Mouse (Mus musculus) heart, embryonic 10.5 days (tissue): ENCODE data around the gene Gm5868. TPM values are rescaled to one million over a fixed set of nuclear protein-coding genes. Genes with fewer than 3 reads are reported as not detected.
"Not testable (repeated sequence)": the region's sequence is repeated elsewhere in the genome, so short reads cannot be mapped to it uniquely, and the experiment has no call there.

Experiments
- DNase-seq: peaks from one replicate; pipeline ENCODE4 v3.0.0-alpha.2; 2017; ENCODE audit warnings: low spot score
- H3K27ac ChIP-seq: fragments of 300-500 bp; sonication (generic); 2 replicates; pipeline ENCODE4 v1.5.1; 2016; ENCODE audit warnings: mild to moderate bottlenecking
- H3K27me3 ChIP-seq: fragments of 300-500 bp; sonication (generic); 2 replicates; pipeline ENCODE4 v1.6.1; 2016; ENCODE audit warnings: mild to moderate bottlenecking; ENCODE audit not compliant: poor library complexity, insufficient read depth, severe bottlenecking
- H3K36me3 ChIP-seq: fragments of 300-500 bp; sonication (generic); 2 replicates; pipeline ENCODE4 v1.6.1; 2016; ENCODE audit warnings: mild to moderate bottlenecking, moderate library complexity
- H3K4me1 ChIP-seq: fragments of 300-500 bp; sonication (generic); 2 replicates; pipeline ENCODE4 v1.6.1; 2016; ENCODE audit warnings: mild to moderate bottlenecking
- H3K4me3 ChIP-seq: fragments of 300-500 bp; sonication (generic); 2 replicates; pipeline ENCODE4 v1.5.1; 2016; ENCODE audit warnings: mild to moderate bottlenecking, moderate library complexity
- H3K9me3 ChIP-seq: fragments of 300-500 bp; sonication (generic); 2 replicates; pipeline ENCODE4 v1.6.1; 2016; ENCODE audit warnings: mild to moderate bottlenecking, moderate library complexity
- WGBS: fragments of 180-500 bp; shearing (Covaris S2); methylation state at CpG from one replicate; pipeline ENCODE4 v1.1.7; 2016; 5-methylcytosine and 5-hydroxymethylcytosine counted together
- polyA plus RNA-seq: library from polyadenylated mRNA; unstranded; fragments of >200 nt; fragmentation: Nextera tagmentation; extraction: Ambion mirVana; gene quantifications from 2 replicates; pipeline ENCODE4 v1.2.1, GENCODE M21; 2016

Gene Gm5868
- polyA plus RNA-seq: 0.43 and 1.3 TPM in 2 replicates

DNA sequence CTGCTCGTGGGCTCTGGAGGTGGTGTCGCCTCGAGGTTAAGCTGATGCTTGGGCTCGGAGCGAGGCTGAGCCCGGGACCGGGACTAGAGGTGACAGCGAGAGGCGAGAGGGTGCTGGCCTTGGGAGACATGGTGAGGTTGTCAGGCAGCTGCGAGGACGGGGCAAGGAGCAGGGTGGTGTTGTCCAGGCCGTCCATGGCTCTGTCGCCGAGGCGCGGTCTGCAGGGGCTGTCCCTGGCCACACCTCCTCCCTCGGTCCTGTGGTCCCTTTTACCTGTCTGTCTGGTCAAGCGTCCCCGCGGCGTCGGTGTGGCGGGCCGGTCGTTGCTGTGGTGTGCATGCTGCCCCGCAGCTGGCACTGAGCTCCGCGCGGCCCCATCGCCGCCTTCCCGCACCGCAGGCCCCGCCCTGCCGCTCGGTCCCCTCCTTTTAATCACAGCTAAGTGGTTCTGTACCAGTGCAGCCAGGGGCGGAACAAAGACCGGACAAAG is at the start of gene Gm5868:
TSS of gene Gm5868 (minus strand) at position 360 of the 490 bp plus-strand sequence.
- H3K4me3 ChIP-seq: peak within 1 kb of the TSS; percentile 55
- H3K27me3 ChIP-seq: peaks cover 30% of the 10 kb centered on the region
- H3K4me1 ChIP-seq: peaks cover 8% of the 10 kb centered on the region
- no peak for DNase-seq
- 3% methylated on average over 38 of the region's 38 CpGs for WGBS
- H3K9me3 ChIP-seq: no peaks in the 10 kb centered on the region
- H3K27ac ChIP-seq: no peak within 1 kb of the TSS
- H3K36me3 ChIP-seq: no peaks in the 10 kb centered on the region

- Histone ChIP-seq H3K9me3 (no peaks in the 10 kb centered on the region), H3K27me3 (no peaks in the 10 kb centered on the region), H3K4me1 (no peaks in the 10 kb centered on the region), H3K27ac (no peak overlapping the region), H3K36me3 (no peaks in the 10 kb centered on the region), H3K4me3 (no peak overlapping the region)
- 84% methylated on average over 3 of the region's 3 CpGs for WGBS
- no peak for DNase-seq
Measured at GRCm38 (mm10) chr5:72636576-72636975, 49.2 kb upstream of the Gm5868 start.

- DNase-seq: no peak
- Histone ChIP-seq H3K36me3 (no peaks in the 10 kb centered on the region), H3K4me3 (no peak overlapping the region), H3K9me3 (no peaks in the 10 kb centered on the region), H3K4me1 (no peaks in the 10 kb centered on the region), H3K27ac (no peak overlapping the region), H3K27me3 (no peaks in the 10 kb centered on the region)
- WGBS: 66% methylated on average over 3 of the region's 3 CpGs
Measured at GRCm38 (mm10) chr5:72636122-72636521, 48.8 kb upstream of the Gm5868 start.

DNA sequence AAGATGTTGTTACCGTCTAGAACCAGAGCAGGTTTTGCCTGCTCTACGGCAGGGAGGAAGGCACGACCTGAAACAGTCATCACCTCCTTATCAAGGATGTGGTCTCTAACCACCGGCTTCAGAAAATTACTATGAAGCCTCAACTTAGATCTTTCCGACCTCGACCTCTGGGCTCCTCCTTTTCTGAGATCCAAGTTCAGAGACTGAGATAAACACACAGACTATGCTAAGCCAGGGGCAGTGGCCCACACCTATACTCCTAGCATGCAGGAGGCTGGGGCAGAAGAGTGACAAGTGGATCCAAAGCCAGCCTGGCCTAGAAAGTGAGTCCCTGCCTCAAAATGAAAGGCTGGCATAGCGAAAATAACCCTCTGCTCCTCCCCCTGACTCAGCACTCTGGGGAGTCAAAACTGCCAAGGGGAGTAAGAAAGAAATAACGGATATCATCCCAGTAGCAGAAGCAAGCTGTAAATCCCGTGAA is 47.5 kb upstream of the Gm5868 start:
- Histone ChIP-seq H3K9me3 (no peaks in the 10 kb centered on the region), H3K36me3 (no peaks in the 10 kb centered on the region), H3K27ac (no peak overlapping the region), H3K27me3 (no peaks in the 10 kb centered on the region), H3K4me1 (no peaks in the 10 kb centered on the region), H3K4me3 (no peak overlapping the region)
- WGBS: 77% methylated on average over 9 of the region's 9 CpGs
- no peak for DNase-seq

GRCm38 (mm10) chr5:72630026-72630425 is 42.7 kb upstream of the Gm5868 start:
- 75% methylated on average over 6 of the region's 6 CpGs for WGBS
- DNase-seq: no peak
- H3K4me3 ChIP-seq: no peak overlapping the region

GRCm38 (mm10) chr5:72621022-72621421 is 33.7 kb upstream of the Gm5868 start:
- no peak for DNase-seq
- no peak overlapping the region for H3K27ac ChIP-seq
- 77% methylated on average over 1 of the region's 1 CpGs for WGBS

More at GRCm38 (mm10) chr5:72630026-72630425, 42.7 kb upstream of the Gm5868 start:
- H3K9me3 ChIP-seq: no peaks in the 10 kb centered on the region
- no peaks in the 10 kb centered on the region for H3K27me3 ChIP-seq
- no peaks in the 10 kb centered on the region for H3K4me1 ChIP-seq
- no peak overlapping the region for H3K27ac ChIP-seq
- H3K36me3 ChIP-seq: no peaks in the 10 kb centered on the region

GRCm38 (mm10) chr5:72617413-72617812 is 30.1 kb upstream of the Gm5868 start:
- Histone ChIP-seq H3K27me3 (no peaks in the 10 kb centered on the region), H3K27ac (no peak overlapping the region), H3K9me3 (no peaks in the 10 kb centered on the region), H3K36me3 (no peaks in the 10 kb centered on the region), H3K4me1 (no peaks in the 10 kb centered on the region), H3K4me3 (no peak overlapping the region)
- 69% methylated on average over 4 of the region's 4 CpGs for WGBS
- DNase-seq: no peak

More at GRCm38 (mm10) chr5:72621022-72621421, 33.7 kb upstream of the Gm5868 start:
- Histone ChIP-seq H3K4me1 (no peaks in the 10 kb centered on the region), H3K4me3 (no peak overlapping the region), H3K36me3 (no peaks in the 10 kb centered on the region), H3K9me3 (no peaks in the 10 kb centered on the region), H3K27me3 (no peaks in the 10 kb centered on the region)

DNA sequence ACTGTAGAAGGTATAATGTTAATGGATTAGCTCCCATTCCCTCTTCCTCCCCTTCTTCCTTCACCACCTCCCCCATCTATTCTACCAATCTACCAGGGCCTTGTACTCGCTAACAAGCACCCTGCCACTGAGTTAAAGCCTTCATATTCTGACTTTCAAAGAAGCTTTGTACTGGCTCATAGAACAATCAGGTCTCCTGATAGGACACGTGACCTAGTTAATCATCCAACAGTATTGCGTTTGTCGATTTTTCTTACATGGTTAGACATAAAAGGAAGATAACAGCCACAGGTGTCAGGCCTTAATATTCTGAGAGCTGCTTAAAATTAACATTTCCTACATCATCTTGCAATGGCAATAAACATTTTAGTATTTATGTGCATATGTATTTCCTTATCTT is 15.8 kb upstream of the Gm5868 start:
- Histone ChIP-seq H3K36me3 (no peaks in the 10 kb centered on the region), H3K27ac (no peak overlapping the region), H3K4me1 (no peaks in the 10 kb centered on the region; the same call in 1 of the 2 replicates), H3K27me3 (no peaks in the 10 kb centered on the region), H3K9me3 (no peaks in the 10 kb centered on the region), H3K4me3 (no peak overlapping the region)
- 86% methylated on average over 4 of the region's 4 CpGs for WGBS
- no peak for DNase-seq

GRCm38 (mm10) chr5:72601006-72601405 is 13.7 kb upstream of the Gm5868 start:
- Histone ChIP-seq H3K36me3 (no peaks in the 10 kb centered on the region), H3K4me1 (no peaks in the 10 kb centered on the region), H3K4me3 (no peak overlapping the region), H3K27ac (no peak overlapping the region), H3K27me3 (no peaks in the 10 kb centered on the region), H3K9me3 (no peaks in the 10 kb centered on the region)
- DNase-seq: peak; percentile 78
- 12% methylated on average over 5 of the region's 5 CpGs for WGBS

DNA sequence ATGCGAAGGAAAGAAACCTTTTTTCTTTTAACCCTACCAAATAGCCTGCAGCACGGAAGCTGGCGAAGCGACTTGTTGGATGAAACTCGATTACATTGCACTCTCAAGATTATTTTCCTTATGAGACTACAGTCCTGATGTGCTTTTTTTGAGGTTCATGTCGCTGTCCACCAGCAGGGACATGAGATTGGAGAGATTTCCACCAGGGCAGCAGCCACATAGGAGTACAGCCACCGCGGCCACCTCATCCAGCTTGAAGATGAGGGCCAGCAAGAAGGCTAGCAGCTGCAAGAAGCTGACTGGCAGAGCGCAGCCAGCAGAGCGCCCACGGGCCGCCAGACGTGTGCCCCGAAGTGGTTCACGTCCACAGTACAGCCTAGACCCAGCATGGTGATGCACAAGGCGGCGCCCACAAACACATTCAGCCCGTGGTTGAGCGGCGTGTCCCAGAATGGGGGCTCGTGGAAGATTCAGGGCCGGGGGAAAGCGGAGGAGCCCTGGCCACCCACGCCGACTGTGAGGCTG is 622 bp downstream of the Gm5868 start:
- not testable (repeated sequence) for H3K4me1 ChIP-seq, DNase-seq, H3K9me3 ChIP-seq, H3K27ac ChIP-seq, H3K36me3 ChIP-seq
- peaks cover 30% of the 10 kb centered on the region for H3K27me3 ChIP-seq
- peak overlapping the region; percentile 55 for H3K4me3 ChIP-seq
- WGBS: 44% methylated on average over 25 of the region's 25 CpGs

- not testable (repeated sequence) for H3K4me1 ChIP-seq, DNase-seq, H3K9me3 ChIP-seq, H3K4me3 ChIP-seq, H3K27ac ChIP-seq, H3K36me3 ChIP-seq
- peaks cover 34% of the 10 kb centered on the region for H3K27me3 ChIP-seq
- WGBS: 49% methylated on average over 7 of the region's 7 CpGs
Measured at GRCm38 (mm10) chr5:72586122-72586521, 1.2 kb downstream of the Gm5868 start.

GRCm38 (mm10) chr5:72580970-72581332 is 6.4 kb downstream of the Gm5868 start, which contains the start of gene Zar1:
TSS of gene Zar1 (minus strand) at chr5:72581254.
- Histone ChIP-seq H3K4me3 (peak within 1 kb of the TSS; percentile 62), H3K27ac (0 out of 2 replicates have a peak within 1 kb of the TSS, but pooled peaks have one; percentile 49), H3K27me3 (peaks cover 28% of the 10 kb centered on the region)
- H3K36me3 ChIP-seq, DNase-seq, H3K9me3 ChIP-seq, H3K4me1 ChIP-seq: not testable (repeated sequence)
- WGBS: 6% methylated on average over 19 of the region's 21 CpGs

- H3K27ac ChIP-seq: 0 out of 2 replicates have a peak overlapping the region, but pooled peaks have one; percentile 49
- WGBS: 4% methylated on average over 70 of the region's 73 CpGs
- H3K27me3 ChIP-seq: peaks cover 23% of the 10 kb centered on the region
- DNase-seq: peak; percentile 80
- not testable (repeated sequence) for H3K4me1 ChIP-seq, H3K9me3 ChIP-seq, H3K36me3 ChIP-seq
- H3K4me3 ChIP-seq: peak overlapping the region; percentile 62
Measured at GRCm38 (mm10) chr5:72580088-72580969, 7.0 kb downstream of the Gm5868 start.
